Mouse (Mus musculus) G1E (cell line): ENCODE data around the gene Oxsr1. TPM values are rescaled to one million over a fixed set of nuclear protein-coding genes. Genes with fewer than 3 reads are reported as not detected.
"Not testable (repeated sequence)": the region's sequence is repeated elsewhere in the genome, so short reads cannot be mapped to it uniquely, and the experiment has no call there.

Experiments
- ATAC-seq: 2 replicates; pipeline ENCODE4 v1.8.0; 2016; ENCODE audit warnings: mild to moderate bottlenecking; ENCODE audit not compliant: insufficient number of reproducible peaks, poor library complexity, low FRiP score, severe bottlenecking; ENCODE audit errors: extremely low read depth
- DNase-seq: peaks from one replicate; pipeline ENCODE4 v3.0.0; 2012; ENCODE audit warnings: low spot score
- H3K27me3 ChIP-seq: 2 replicates; pipeline ENCODE4 v1.6.1; 2012; ENCODE audit warnings: mild to moderate bottlenecking, low read length, inconsistent platforms; ENCODE audit not compliant: insufficient read depth
- H3K36me3 ChIP-seq: replicated peaks from 2 replicates; pipeline ENCODE3; 2012; ENCODE audit warnings: mild to moderate bottlenecking, inconsistent platforms
- H3K4me1 ChIP-seq: 2 replicates; pipeline ENCODE4 v1.6.1; 2012; ENCODE audit warnings: low read depth, low read length, inconsistent platforms, mixed read lengths; ENCODE audit not compliant: insufficient read depth
- H3K4me3 ChIP-seq: 2 replicates; pipeline ENCODE4 v1.5.1; 2012; ENCODE audit warnings: low read depth, mild to moderate bottlenecking, inconsistent platforms, low read length, moderate library complexity, mixed read lengths
- H3K9me3 ChIP-seq: replicated peaks from 2 replicates; pipeline ENCODE4 v1.6.1; 2012; ENCODE audit warnings: inconsistent platforms
- CTCF ChIP-seq: IDR thresholded peaks from 2 replicates; pipeline ENCODE4 v1.5.1; 2012; ENCODE audit warnings: low read depth, low read length, inconsistent platforms, mixed read lengths
- GATA1 ChIP-seq: IDR thresholded peaks from 2 replicates; pipeline ENCODE4 v1.6.1; 2012; ENCODE audit warnings: borderline replicate concordance, low read length, inconsistent platforms, mixed read lengths
- GATA2 ChIP-seq: IDR thresholded peaks from 2 replicates; pipeline ENCODE4 v1.6.1; 2012; ENCODE audit warnings: low read depth, low read length, inconsistent platforms, borderline replicate concordance
- POLR2AphosphoS5 ChIP-seq: IDR thresholded peaks from 2 replicates; pipeline ENCODE4 v1.6.1; 2012; ENCODE audit warnings: low read depth, low read length, inconsistent platforms; ENCODE audit not compliant: insufficient replicate concordance
- TAL1 ChIP-seq: conservative IDR thresholded peaks from 2 replicates; pipeline ENCODE4 v1.6.1; 2012; ENCODE audit warnings: low read depth, low read length, inconsistent platforms, mixed read lengths
- polyA plus RNA-seq: library from polyadenylated mRNA; stranded (reverse); fragments of >175 nt; gene quantifications from 2 replicates; pipeline ENCODE4 v1.2.3, GENCODE M21; 2012
- total RNA-seq, 2 experiments: library from RNA; stranded (forward) in 1 of 2; stranded (reverse) in 1 of 2; fragments of 200-1000 nt in 1 of 2; fragments of >200 nt in 1 of 2; fragmentation: Nextera tagmentation in 1 of 2; gene quantifications; 2 replicates each; pipeline ENCODE4 v1.2.3; 2014 to 2017

The Oxsr1 gene
- total RNA-seq (2014; fragmentation: Nextera tagmentation) (35.4 and 59.7 TPM in 2 replicates), total RNA-seq (2017) (53.5 and 56.3 TPM in 2 replicates), polyA plus RNA-seq (14.7 and 18.2 TPM in 2 replicates)

DNA sequence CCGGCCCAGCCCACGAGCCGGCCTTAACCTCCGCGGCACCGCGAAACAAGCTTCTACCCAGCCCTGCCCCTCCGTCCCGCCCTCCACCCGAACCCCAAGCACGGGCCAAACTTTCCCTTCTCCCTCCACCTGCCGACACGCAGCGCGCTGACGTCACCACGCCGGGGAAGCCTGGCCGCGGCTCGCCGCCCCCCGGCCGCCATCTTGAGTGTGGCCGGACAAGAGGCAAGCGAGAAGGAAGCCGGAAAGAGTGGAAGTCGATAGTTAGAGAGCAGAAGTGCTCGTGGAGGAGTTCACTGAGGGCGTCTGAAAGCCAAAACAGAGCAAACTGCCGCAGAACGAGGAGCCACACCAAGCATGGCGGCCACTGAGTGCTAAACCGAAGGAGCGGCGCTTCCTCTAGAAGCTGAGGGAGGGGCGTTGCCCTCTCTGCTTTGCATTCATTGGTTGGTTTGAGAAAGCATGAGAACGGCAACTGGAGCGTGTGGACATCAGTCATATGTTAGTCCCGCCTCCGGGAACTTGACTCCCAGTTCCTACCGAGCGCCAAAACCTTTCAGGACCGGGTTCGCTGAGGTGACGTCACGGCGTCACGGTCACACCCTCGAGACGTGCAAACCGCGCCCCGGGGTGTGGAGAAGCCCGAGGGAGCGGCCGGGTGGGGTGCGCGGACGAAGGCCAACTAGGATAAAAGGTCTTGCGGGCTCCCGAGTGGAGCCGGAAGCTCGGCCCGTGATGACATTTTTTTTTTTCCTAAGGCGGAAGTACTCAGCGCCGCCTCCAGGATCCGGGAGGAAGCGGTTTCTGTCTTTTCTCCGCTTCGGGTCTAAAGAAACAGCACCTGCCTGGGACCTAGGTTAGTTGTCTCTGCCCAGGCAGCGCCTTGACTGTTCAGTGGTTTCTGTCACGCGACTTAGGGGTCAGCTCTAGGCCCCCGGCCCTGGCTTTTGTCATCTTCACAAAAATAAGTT, at the start of gene Oxsr1:
TSS of gene Oxsr1 (minus strand) at position 139 of the 971 bp plus-strand sequence.
- Histone ChIP-seq H3K9me3 (no peaks in the 10 kb centered on the region), H3K4me1 (peaks cover 42% of the 10 kb centered on the region), H3K27me3 (no peaks in the 10 kb centered on the region), H3K4me3 (peak within 1 kb of the TSS; percentile 99), H3K36me3 (peaks cover 21% of the 10 kb centered on the region)
- DNase-seq (peak; percentile 93), ATAC-seq (peak; percentile 92)
- TF ChIP-seq TAL1, result no peak
- TF ChIP-seq POLR2AphosphoS5, result no peak
- no peak for TF ChIP-seq GATA1
- no peak for TF ChIP-seq CTCF
- no peak for TF ChIP-seq GATA2

DNA sequence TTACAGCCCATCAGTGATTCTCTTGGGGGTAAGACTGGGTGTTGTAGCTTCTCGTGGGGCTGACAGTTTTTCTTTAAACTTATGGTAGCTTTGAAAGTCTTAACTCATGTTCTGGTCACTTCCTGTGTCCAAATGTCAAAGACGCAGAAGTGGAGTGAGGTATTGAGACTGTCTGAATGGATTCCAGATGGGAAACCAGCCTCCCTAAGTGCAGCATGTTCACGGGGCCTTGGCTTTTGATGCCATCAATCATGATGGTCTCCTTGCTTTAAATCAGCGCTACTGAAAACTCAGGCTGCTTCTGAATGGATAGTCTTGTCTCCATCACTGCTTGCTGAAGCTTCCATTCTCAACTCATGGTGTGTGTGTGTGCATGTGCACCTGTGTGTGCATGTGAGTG, 49.0 kb upstream of the Oxsr1 start:
- ATAC-seq (no peak), DNase-seq (no peak)
- Histone ChIP-seq H3K4me3 (peak overlapping the region; percentile 2; the same call in 1 of the 2 replicates), H3K36me3 (peaks cover 87% of the 10 kb centered on the region), H3K9me3 (no peaks in the 10 kb centered on the region), H3K4me1 (no peaks in the 10 kb centered on the region), H3K27me3 (no peaks in the 10 kb centered on the region)
- TF ChIP-seq POLR2AphosphoS5 (no peak), GATA2 (no peak), TAL1 (no peak), CTCF (no peak), GATA1 (no peak)

DNA sequence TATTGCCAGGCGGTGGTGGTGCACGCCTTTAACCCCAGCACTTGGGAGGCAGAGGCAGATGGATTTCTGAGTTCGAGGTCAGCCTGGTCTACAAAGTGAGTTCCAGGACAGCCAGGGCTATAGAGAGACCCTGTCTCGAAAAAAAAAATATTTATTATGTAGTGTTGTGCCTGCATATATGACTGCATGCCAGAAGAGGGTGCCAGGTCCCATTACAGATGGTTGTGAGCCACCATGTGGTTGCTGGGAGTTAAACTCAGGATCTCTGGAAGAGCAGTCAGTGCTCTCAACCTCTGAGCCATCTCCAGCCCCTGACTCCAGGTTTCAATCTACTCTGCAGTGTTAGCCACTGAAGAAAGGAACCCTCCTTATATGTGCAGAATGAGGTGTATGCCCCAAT, 48.5 kb upstream of the Oxsr1 start:
- peaks cover 88% of the 10 kb centered on the region for H3K36me3 ChIP-seq
- H3K4me3 ChIP-seq, DNase-seq, ATAC-seq, H3K27me3 ChIP-seq, H3K9me3 ChIP-seq, H3K4me1 ChIP-seq: not testable (repeated sequence)

DNA sequence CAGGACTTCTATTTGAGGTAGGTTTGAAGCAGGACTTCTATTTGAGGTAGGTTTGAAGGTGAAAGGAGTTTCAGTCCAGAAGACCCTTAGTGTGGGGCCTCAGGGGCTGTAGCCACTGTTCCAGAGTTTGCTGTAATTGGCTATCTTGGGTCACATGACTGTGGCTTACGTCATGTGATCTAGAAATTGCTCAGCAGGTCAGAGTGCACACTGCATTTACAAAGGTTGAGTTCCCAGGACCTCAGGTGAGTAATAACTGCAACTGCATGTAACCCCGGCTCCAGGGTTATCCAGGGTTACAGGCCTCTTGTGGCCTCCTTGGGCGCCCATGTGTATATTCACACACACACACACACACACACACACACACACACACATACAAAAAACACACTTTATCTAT, 46.1 kb upstream of the Oxsr1 start:
- no peak overlapping the region for H3K4me3 ChIP-seq
- H3K27me3 ChIP-seq, result no peaks in the 10 kb centered on the region
- H3K9me3 ChIP-seq, result no peaks in the 10 kb centered on the region
- peaks cover 89% of the 10 kb centered on the region for H3K36me3 ChIP-seq
- no peak for ATAC-seq
- no peak for DNase-seq
- H3K4me1 ChIP-seq, result no peaks in the 10 kb centered on the region
- no peak for TF ChIP-seq GATA1
- TF ChIP-seq TAL1, result no peak
- TF ChIP-seq GATA2, result no peak
- TF ChIP-seq POLR2AphosphoS5, result no peak
- TF ChIP-seq CTCF, result no peak

DNA sequence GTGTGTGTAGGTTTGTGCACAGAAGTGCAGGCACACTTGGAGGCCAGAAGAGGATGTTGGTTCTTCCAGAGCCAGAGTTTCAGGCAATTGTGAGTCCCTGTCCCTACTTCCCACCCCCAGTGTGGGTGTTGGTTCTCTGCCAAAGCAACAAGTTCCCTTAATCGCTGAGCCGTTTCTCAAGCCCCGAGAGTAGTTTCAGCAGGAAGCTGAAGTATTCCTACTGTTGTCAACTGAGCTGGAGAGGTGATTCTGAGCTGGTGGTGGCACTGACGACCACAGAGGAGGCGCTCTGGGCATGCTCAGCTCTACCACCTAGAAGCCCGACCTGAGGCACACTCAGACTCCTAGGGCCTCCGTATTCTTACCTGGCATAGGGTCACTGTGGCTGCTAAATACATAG, 43.1 kb upstream of the Oxsr1 start, which contains the start of gene Slc22a14:
TSS of gene Slc22a14 (minus strand) at position 270 of the 400 bp plus-strand sequence.
- Histone ChIP-seq H3K4me3 (no peak within 1 kb of the TSS), H3K36me3 (peaks cover 95% of the 10 kb centered on the region), H3K9me3 (no peaks in the 10 kb centered on the region), H3K4me1 (no peaks in the 10 kb centered on the region), H3K27me3 (no peaks in the 10 kb centered on the region)
- DNase-seq (no peak), ATAC-seq (no peak)
- TF ChIP-seq POLR2AphosphoS5 (no peak), TAL1 (no peak), GATA2 (no peak), GATA1 (no peak), CTCF (no peak)

DNA sequence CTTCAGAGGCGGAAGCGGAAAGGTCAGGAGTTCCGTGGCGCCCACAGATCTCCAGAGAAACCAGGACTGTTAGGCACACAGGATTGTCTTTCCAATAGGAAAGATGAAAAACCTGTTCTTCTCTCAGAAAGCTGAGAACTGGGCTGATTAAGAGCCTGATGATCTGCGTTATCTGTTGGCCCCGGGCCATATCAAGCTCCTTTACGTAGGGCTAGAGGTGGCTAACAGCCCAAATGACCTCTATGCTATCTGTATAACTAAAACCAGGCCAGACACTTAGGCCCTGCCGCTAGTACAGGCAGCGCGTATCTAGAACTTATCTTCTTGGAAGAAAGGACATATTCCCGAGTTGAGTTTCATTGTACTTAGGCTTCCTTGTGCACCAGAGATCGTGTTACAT, 41.0 kb upstream of the Oxsr1 start:
- TF ChIP-seq GATA2, result no peak
- TF ChIP-seq CTCF, result no peak
- Histone ChIP-seq H3K9me3 (no peaks in the 10 kb centered on the region), H3K36me3 (peaks cover 87% of the 10 kb centered on the region), H3K4me3 (no peak overlapping the region), H3K27me3 (no peaks in the 10 kb centered on the region), H3K4me1 (peaks cover 2% of the 10 kb centered on the region)
- ATAC-seq (no peak), DNase-seq (no peak)
